ENCODE assay signal across 18 mouse cellular contexts in genomic region chr13:68828441-68828840, GRCm38 (mm10).
"Had no signal": no experiment of that assay in that cellular context is flagged by ENCODE, and none has a peak within 500 bp of the region (broad histone marks: within the 10 kb centered on the region; RNA-seq: fewer than 3 reads in every experiment).

No protein-coding gene starts in this region.

- ATAC-seq: midbrain, embryonic 16.5 days had no signal

- H3K9ac ChIP-seq: lung, embryonic 14.5 days; midbrain, embryonic 12.5 days; neural tube, embryonic 13.5 days; neural tube, embryonic 15.5 days had no signal

- H3K27ac ChIP-seq: midbrain, embryonic 10.5 days; midbrain, embryonic 12.5 days; neural tube, embryonic 13.5 days; neural tube, embryonic 15.5 days had no signal

- H3K4me2 ChIP-seq: lung, embryonic 14.5 days; midbrain, embryonic 12.5 days; neural tube, embryonic 13.5 days; neural tube, embryonic 15.5 days had no signal

- DNase-seq: lung, embryonic 14.5 days; lung, postnatal 10 days; lung, postnatal 4 days; midbrain, embryonic 14.5 days; retina, postnatal 1 day; right cerebral cortex, adult 18-20 months; right cerebral cortex, postnatal 25 days; right cerebral cortex, postnatal 4 days; spleen, adult 18-20 months; thymus, adult 18-20 months; thymus, postnatal 14 days; thymus, postnatal 36 days had no signal

- H3K4me3 ChIP-seq: midbrain, embryonic 10.5 days; midbrain, embryonic 12.5 days; myocyte; neural tube, embryonic 13.5 days; neural tube, embryonic 15.5 days had no signal

- H3K4me1 ChIP-seq: midbrain, embryonic 10.5 days; midbrain, embryonic 12.5 days; neural tube, embryonic 13.5 days; neural tube, embryonic 15.5 days had no signal

- H3K27me3 ChIP-seq: midbrain, embryonic 12.5 days; neural tube, embryonic 13.5 days; neural tube, embryonic 15.5 days had no signal

- H3K36me3 ChIP-seq: midbrain, embryonic 10.5 days; midbrain, embryonic 12.5 days; neural tube, embryonic 13.5 days; neural tube, embryonic 15.5 days had no signal

- H3K9me3 ChIP-seq: midbrain, embryonic 10.5 days; midbrain, embryonic 12.5 days; neural tube, embryonic 15.5 days had no signal
